Mouse (Mus musculus) cerebellum, postnatal 36 days (tissue): ENCODE measurements around the gene Inf2.
A peak's percentile ranks its signal among the peaks of the same experiment; 100 is the strongest.

Source experiments
- DNase-seq, 2 experiments: peaks; one replicate each; pipeline ENCODE4 v3.0.0; 2021 to 2022; ENCODE audit warnings: mixed read lengths in 2 of 2

The Inf2 gene

GRCm38 (mm10) chr12:112588426-112589256 is at the start of gene Inf2:
Inf2 (plus strand) TSS chr12:112588784.
- DNase-seq = peak in 1 of 2 experiments; percentile 60

GRCm38 (mm10) chr12:112539466-112539965 is 49.1 kb upstream of the Inf2 start:
- no peak for DNase-seq

GRCm38 (mm10) chr12:112540321-112540720 is 48.3 kb upstream of the Inf2 start:
- DNase-seq = no peak

- no peak for DNase-seq
These were observed 47.0 kb upstream of the Inf2 start for GRCm38 (mm10) chr12:112541483-112542091.

- no peak for DNase-seq
These were observed 46.2 kb upstream of the Inf2 start for GRCm38 (mm10) chr12:112542257-112542919.

- DNase-seq = peak; percentile 88 to 89
These were observed 45.7 kb upstream of the Inf2 start for GRCm38 (mm10) chr12:112542920-112543300.

- DNase-seq = no peak
These were observed 44.6 kb upstream of the Inf2 start for GRCm38 (mm10) chr12:112543941-112544340.

GRCm38 (mm10) chr12:112544946-112545701 is 43.5 kb upstream of the Inf2 start:
- DNase-seq = no peak

- DNase-seq = no peak
These were observed 42.5 kb upstream of the Inf2 start for GRCm38 (mm10) chr12:112546110-112546509.

- DNase-seq = no peak
These were observed 39.3 kb upstream of the Inf2 start for GRCm38 (mm10) chr12:112549287-112549686.

GRCm38 (mm10) chr12:112551861-112552375 is 36.7 kb upstream of the Inf2 start:
- DNase-seq = peak; percentile 84 to 94

GRCm38 (mm10) chr12:112552520-112552919 is 36.1 kb upstream of the Inf2 start:
- DNase-seq = no peak

- DNase-seq = no peak
These were observed 33.7 kb upstream of the Inf2 start for GRCm38 (mm10) chr12:112554900-112555299.

GRCm38 (mm10) chr12:112556531-112557060 is 32.0 kb upstream of the Inf2 start:
- DNase-seq = no peak

GRCm38 (mm10) chr12:112557219-112557618 is 31.4 kb upstream of the Inf2 start:
- DNase-seq = no peak

GRCm38 (mm10) chr12:112559231-112559630 is 29.4 kb upstream of the Inf2 start:
- no peak for DNase-seq

GRCm38 (mm10) chr12:112559671-112560070 is 28.9 kb upstream of the Inf2 start:
- DNase-seq = no peak

- DNase-seq = no peak
These were observed 28.3 kb upstream of the Inf2 start for GRCm38 (mm10) chr12:112560176-112560797.

GRCm38 (mm10) chr12:112561163-112561562 is 27.4 kb upstream of the Inf2 start:
- DNase-seq = no peak

GRCm38 (mm10) chr12:112562462-112562861 is 26.1 kb upstream of the Inf2 start:
- DNase-seq = no peak

GRCm38 (mm10) chr12:112563011-112563410 is 25.6 kb upstream of the Inf2 start:
- no peak for DNase-seq

GRCm38 (mm10) chr12:112570160-112570559 is 18.4 kb upstream of the Inf2 start:
- no peak for DNase-seq
